Mouse (Mus musculus): ENCODE results near the gene Olfr1183.
"Not testable (repeated sequence)": the region's sequence is repeated elsewhere in the genome, so short reads cannot be mapped to it uniquely, and the experiment has no call there.

Gene Olfr1183

DNA sequence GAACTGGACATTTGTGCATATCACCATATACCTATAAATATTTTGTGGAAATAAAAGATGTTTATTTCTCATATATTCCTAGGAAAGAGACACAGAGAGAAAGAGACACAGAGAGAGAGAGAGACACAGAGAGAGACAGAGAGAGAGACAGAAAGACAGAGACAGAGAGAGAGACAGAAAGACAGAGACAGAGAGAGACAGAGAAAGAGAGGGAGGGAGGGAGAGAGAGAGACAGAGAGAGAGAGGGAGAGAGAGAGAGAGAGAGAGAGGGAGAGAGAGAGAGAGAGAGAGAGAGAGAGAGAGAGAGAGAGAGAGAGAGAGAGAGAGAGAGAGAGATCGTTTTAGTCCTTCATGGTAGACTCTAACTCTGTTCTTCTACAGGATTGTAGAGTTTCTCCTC is at the start of gene Olfr1183:
Gene Olfr1183, plus strand, starts transcription at position 301 of the 400 bp plus-strand sequence.
- DNase-seq (ENCODE audit: low spot score in 2 of 2): not testable (repeated sequence)

DNA sequence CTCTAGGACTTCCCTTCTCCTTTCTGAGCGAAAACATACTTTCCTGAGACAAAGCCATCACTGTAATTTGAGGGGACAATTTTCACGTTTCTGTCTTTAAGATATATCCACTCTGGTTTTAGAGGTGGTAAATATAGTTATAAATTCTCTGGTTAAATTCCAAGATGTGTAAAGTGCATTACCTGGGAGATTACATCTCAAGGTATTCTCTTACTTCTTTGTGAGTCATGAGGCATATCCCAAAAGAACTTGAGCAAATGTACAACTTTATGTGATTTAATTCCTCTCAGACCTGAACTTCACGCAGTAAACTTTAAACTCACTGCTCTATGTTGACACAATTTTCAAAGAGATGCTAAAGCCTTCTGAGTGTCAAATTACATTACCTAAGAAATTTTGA is 48.3 kb upstream of the Olfr1183 start, which contains the start of gene Olfr1179:
Gene Olfr1179, minus strand, starts transcription at position 101 of the 400 bp plus-strand sequence.
- no peak for DNase-seq (ENCODE audit: low spot score in 2 of 2)

DNA sequence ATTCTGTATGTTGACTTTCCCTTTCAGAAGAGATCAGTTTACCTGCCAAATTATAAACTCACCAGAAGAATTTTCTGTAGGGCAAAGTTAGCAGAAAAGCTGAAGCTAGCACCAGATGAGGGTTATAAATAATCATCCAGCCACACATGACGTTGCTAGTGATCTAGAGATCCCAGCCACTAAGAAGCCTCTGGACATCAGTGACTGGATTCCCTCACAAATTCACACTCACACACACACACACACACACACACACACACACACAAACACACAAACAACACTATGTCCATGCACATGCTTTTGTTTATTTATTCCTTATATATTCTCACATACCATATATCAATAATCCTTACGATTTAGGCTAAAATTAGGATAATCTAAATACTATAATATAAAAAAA is 35.6 kb upstream of the Olfr1183 start, which contains the start of gene Olfr1180:
Gene Olfr1180, minus strand, starts transcription at position 101 of the 400 bp plus-strand sequence.
- DNase-seq (ENCODE audit: low spot score in 2 of 2): no peak

DNA sequence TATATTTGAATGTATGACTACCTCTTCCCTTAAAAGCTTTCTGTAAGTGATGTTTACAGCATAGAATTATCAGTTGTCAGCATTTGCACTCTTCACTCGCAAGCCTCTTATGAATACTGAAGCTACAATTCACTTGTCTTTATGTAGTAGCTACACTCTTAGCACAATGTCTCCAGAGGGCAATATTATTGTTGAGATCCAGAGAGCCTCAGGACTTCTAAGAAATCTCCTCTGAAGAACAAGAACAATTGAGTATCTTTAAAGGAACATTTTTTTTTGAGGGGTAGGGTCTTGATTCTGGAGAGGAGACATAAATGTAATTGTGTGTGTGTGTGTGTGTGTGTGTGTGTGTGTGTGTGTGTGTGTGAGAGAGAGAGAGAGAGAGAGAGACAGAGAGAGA is 28.6 kb upstream of the Olfr1183 start, which contains the start of gene Olfr1181:
Gene Olfr1181, minus strand, starts transcription at position 101 of the 400 bp plus-strand sequence.
- DNase-seq (ENCODE audit: low spot score in 2 of 2): no peak

DNA sequence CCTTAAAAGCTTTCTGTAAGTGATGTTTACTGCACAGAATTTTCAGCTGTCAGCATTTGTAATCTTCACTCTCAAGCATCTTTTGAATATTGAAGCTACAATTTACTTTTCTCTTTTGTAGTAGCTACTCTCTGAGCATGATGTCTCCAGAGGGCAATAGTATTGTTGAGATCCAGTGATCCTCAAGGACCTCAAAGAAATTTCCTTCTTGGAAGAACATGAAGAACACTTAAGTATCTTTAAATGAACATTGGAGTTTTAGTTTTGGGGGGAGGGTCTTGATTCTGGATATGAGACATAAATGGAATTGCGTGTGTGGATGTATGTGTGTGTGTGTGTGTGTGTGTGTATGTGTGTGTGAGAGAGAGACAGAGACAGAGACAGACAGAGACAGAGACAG is 5.6 kb upstream of the Olfr1183 start, which contains the start of gene Gm13757:
Gene Gm13757, minus strand, starts transcription at position 101 of the 400 bp plus-strand sequence.
- no peak for DNase-seq (ENCODE audit: low spot score in 2 of 2)

DNA sequence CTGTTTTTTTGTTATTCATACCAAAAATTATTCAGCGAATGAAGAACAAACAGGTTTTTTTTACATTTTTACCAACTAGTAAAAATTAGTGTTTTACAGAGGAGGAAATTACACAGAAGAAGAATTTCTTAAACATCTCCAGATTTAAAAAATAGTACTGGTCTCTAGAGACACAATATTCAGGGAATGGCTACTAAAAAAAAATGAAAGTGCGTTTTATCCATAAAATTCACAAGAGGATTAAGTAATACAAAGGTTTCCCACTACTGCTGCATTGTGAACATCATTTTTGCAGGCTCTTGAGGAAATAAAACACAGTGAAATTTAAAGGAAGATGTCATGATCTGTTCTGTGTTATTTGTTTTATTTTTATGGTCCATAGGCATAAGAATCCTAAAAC is 28.6 kb downstream of the Olfr1183 start, which contains the start of gene Olfr1184:
Gene Olfr1184, plus strand, starts transcription at position 301 of the 400 bp plus-strand sequence.
- DNase-seq (ENCODE audit: low spot score in 2 of 2): no peak

DNA sequence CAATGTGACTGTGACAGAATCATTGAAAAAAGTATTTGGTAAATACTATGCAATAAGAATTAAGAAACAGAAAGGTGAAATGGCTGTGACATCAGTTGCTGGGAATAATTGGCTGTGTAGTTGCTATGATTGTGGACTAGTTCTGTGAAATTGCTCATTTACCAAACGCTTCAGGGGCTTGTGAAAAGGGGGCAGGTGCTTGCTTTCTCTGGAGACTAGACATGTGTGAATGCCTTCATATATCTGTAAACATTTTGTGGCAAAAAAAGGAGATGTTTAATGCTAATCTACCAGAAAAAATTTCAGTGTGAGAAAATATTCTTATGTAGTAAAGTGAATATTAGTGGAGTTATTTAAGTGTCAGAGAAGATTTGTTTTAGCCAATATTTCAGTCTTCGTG is 38.4 kb downstream of the Olfr1183 start, which contains the start of gene Olfr1185-ps1:
Gene Olfr1185-ps1, plus strand, starts transcription at position 301 of the 400 bp plus-strand sequence.
- DNase-seq (ENCODE audit: low spot score in 2 of 2): no peak

DNA sequence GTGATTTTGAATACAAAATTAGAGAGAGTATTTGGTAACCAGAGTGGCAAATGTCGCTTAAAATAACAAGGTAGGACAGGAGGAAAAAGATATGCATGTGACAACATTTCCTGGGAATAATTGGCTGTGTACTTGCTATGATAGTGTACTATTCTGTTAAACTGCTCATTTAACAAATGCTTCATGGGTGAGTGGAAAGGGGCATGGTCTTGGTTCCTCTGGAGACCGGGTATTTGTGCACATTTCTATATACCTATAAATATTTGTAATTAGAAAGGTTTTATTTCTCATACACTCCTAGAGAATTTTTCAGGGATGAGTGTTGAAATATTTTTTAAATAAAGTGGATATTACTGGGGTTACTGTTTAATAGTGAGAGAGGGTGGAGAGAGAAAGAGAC is 63.6 kb downstream of the Olfr1183 start, which contains the start of gene Olfr1186:
Gene Olfr1186, plus strand, starts transcription at position 301 of the 400 bp plus-strand sequence.
- DNase-seq (ENCODE audit: low spot score in 2 of 2): no peak

Measured in right cerebral cortex, adult 2 months (tissue).